Mouse (Mus musculus): ENCODE results near the gene Mag.
"Not testable (repeated sequence)": the region's sequence is repeated elsewhere in the genome, so short reads cannot be mapped to it uniquely, and the experiment has no call there.

Mag gene

GRCm38 (mm10) chr7:30914732-30915131, at the start of gene Mag:
Gene Mag (minus strand): TSS chr7:30914873.
- DNase-seq (ENCODE audit: low spot score in 2 of 2) = no peak

DNA sequence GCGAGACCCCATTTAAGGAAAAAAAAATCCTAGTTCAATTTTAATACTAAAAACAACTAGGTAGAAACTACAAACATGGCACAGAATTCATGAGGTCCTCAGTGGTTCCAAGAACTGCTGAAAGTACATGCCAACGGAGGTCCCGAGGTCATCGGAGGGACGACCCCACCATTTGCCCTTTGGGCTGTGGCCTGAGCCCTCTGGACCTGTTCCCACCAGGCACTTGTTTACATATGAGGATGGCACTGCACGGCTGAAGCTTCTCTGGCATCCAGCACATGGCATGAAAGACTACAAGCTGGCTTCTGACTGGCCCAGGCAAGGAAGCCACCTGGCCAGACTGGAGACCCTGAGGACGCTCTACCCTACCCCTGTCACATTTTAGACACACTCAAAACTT, 49.7 kb upstream of the Mag start:
- no peak for DNase-seq (ENCODE audit: low spot score in 2 of 2)

DNA sequence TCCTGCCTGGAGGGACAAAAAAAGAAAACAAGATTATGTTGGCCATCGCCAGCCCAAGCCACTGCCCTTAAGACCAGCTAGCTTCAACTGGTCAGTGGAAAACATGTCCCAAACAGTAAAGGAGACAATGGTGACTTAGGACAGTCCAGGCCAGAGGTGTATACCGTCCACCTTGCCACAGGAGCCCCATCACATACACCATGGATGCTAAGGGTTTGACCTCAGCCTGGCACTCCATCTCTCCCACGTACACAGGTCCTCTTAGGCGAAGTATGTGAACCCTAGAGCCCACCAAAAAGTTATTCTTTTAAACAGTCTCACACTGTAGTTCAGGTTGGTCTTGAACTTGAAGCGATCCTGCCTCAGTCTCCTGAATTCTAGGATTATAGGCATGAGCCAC, 48.2 kb upstream of the Mag start:
- no peak for DNase-seq (ENCODE audit: low spot score in 2 of 2)

DNA sequence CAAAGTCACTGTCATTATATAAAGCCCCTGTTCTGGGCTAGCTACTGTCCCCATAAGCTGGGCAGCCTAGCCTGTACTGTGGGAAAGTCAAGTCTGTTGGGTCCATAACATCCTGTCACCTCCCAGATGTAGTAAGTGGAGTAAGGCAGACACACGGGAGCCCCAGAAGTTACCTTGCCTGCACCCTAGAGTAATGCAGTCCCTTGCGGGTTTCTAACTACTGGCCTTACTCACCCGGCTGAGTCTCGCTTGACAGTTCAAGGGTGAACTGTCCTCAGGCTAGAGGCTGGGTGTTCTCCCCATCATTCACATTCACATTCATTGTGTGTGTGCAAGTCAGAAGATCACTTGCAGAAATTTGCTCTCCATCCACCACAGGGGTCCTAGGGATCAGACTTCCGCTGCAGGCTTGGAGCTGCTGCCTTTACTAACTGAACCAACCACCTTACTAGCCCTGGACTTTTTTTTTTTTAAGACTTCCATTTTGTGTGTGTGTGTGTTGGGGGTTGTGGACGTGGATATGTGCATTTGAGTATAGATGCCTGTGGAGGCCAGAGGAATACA, 45.2 kb upstream of the Mag start:
- DNase-seq (ENCODE audit: low spot score in 2 of 2) = no peak

DNA sequence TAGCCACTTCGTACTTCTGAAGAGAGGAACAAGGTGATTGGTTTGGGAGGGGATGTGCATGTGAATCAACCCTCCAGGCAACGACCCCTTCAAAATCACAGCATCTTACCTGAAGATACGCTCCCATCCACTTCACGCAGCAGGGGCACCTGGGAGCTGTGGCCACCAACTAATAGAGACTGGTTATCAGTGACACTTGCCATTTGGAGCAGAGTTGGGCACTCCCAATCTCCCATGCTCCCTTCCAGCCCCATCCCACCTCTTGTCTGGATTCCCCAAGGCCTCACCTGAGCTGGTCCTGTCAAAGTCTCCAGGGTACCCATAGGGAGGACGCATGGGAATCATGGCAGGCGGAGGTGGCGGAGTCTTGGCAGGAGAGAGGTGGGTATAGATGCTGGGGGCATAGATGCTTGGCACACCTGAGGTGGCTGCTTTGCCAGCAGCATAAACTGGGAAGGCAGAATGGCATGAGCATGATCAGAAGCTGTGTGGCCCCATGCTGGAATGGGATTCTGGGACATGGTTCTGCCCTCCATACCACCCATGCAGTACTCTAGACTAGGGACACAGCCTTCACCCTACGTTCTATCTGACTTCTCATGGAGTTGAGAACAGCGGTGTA, 44.3 kb upstream of the Mag start:
- DNase-seq (ENCODE audit: low spot score in 2 of 2) = no peak

GRCm38 (mm10) chr7:30958109-30958865, 43.6 kb upstream of the Mag start:
- no peak for DNase-seq (ENCODE audit: low spot score in 2 of 2)

GRCm38 (mm10) chr7:30957367-30957783, 42.7 kb upstream of the Mag start:
- DNase-seq (ENCODE audit: low spot score in 2 of 2) = peak; percentile 91

GRCm38 (mm10) chr7:30956756-30957366, 42.2 kb upstream of the Mag start, which contains the start of gene Usf2:
Gene Usf2 (minus strand): TSS chr7:30956803.
- DNase-seq (ENCODE audit: low spot score in 2 of 2) = peak; percentile 78 to 83

DNA sequence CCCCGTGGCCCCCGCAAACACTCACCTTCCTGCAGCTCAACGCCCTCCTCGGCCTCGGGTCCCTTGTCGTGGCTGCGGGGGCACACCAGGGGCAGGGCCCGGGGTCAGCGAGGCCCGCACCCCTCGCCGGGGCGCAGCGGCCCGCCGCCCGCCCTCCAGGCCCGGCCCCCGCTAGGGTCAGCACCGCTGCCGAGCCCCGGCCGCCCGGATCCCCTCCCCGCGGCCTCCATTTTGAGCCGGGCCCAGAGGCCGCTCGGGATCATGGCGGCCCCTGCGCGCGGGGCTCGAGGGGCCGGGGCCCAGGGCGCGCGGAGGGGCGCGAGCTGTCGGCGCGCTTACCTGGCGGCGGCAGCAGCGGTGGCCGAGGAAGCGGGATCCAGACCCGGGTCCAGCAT, 41.7 kb upstream of the Mag start:
- DNase-seq (ENCODE audit: low spot score in 2 of 2) = no peak

DNA sequence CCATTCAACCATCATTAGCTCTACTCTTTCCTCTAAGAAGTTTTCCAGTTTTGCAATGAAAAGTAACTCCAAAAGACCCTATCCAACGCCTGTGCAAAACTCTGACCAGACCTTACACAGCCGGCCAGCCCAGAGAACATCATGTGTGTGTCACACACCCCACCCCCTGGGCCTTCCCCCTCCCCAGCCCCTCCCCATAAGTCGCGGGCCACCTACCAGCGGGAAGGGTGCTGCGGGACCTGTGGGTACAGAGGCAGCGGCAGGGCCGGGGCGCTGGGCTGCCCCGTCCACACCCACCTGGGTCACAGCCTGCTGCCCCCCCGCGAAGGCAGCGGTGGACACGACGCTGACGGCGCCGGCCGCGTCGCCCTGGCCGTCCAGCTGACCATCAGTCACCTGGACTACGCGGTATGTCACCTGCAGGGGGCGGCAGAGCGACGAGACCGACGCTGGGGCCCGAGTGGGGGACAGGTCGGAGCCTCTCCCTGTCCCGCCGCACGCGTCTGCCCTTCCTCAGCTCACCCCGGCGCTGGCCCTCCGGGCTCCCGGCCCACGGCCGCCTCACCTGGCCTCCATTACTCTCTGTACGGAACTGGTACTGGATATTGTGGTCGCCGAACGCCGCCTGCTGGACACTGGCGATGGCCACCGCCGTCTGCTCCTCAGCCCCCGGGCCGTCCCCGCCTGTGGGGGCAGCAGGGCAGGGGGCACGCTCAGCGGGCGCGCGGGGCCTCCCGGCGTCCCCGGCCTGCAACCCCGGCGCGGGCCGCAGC, 41.1 kb upstream of the Mag start:
- DNase-seq (ENCODE audit: low spot score in 2 of 2) = peak; percentile 84 to 93

DNA sequence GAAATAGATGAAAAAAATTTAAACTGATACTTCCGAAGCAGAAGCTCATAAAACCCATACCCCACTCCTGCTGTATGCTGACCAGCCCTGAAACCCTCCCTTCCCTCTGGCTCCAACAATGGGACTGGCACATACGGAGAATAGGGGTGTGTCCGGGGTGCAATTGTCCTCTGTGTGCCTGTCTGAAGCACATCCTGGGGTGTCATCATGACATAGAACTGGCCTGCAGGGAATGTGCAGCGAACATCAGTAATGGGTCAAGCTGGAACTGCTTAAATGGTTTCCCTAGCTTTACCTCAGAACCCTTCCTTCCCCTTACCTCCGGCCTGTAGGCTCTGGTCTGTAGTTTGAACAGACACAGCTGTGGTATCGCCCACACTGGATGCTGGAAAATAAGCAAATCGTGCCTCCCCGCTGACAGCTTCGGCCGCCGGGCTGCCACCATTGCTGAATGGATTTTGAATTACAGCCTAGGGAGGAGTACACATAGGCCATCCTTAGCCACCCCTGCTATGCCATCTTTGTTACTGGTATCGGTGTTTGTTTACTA, 40.4 kb upstream of the Mag start:
- DNase-seq (ENCODE audit: low spot score in 2 of 2) = no peak

DNA sequence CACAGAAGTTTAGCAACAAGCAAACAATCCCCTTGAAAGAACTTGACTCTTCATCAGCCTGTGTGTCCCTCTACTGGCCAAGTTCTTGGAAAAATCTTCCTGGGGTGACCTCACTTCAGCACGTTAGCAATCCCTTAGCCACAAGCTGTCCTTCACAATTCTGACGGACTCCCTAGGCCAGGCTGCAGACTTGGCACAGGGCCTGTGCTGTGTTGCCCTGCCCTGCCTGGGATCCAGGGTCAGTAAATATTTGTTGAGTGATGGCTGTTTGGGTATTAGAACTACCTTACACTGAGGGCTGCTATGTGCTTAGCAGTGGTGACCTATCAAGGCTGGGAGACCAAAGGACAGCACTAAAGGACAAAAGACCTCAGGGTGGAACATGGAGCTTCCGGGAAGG, 39.4 kb upstream of the Mag start:
- DNase-seq (ENCODE audit: low spot score in 2 of 2) = no peak

GRCm38 (mm10) chr7:30953459-30953858, 38.8 kb upstream of the Mag start:
- DNase-seq (ENCODE audit: low spot score in 2 of 2) = no peak

- DNase-seq (ENCODE audit: low spot score in 2 of 2) = no peak
These were observed 38.0 kb upstream of the Mag start for GRCm38 (mm10) chr7:30952441-30953265.

GRCm38 (mm10) chr7:30949902-30950301, 35.2 kb upstream of the Mag start:
- not testable (repeated sequence) for DNase-seq (ENCODE audit: low spot score in 2 of 2)

DNA sequence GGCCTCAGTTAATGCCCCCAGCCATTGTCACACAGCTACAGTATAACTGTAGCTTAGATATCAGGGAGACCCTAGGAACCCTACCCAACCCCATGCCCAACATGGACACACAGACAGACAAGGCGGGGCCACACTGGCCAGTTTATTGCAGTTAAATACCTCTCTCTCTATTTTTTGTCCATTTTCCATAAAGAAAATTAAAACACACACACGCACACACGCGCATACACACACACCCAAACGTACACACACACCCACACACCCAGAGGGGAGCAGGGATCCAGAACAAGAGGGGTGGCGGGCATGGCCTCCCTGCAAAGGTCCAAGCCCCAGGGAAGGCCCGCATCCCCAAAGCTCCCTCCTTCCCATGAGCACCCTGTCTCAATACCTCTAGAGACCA, 31.2 kb upstream of the Mag start:
- no peak for DNase-seq (ENCODE audit: low spot score in 2 of 2)

GRCm38 (mm10) chr7:30945466-30945865, 30.8 kb upstream of the Mag start:
- not testable (repeated sequence) for DNase-seq (ENCODE audit: low spot score in 2 of 2)

DNA sequence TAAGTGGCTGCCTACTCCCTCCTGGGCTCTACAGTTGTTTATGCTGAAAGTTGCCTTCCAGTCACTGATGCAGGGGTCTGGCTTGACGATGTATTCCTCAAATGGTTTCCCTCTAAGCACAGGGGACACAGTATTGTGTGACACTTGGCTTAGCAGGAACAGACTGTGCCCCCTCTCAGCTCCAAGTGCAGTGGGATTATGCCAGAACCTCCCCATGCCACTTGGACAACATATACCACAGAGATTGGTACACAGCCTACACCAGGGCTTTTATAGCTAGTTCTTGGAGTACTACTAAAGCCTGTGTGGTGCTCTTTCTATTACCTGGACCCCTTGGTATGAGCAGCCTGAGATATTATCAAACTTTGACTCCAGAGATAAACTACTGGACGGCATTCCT, 30.0 kb upstream of the Mag start:
- DNase-seq (ENCODE audit: low spot score in 2 of 2) = not testable (repeated sequence)

DNA sequence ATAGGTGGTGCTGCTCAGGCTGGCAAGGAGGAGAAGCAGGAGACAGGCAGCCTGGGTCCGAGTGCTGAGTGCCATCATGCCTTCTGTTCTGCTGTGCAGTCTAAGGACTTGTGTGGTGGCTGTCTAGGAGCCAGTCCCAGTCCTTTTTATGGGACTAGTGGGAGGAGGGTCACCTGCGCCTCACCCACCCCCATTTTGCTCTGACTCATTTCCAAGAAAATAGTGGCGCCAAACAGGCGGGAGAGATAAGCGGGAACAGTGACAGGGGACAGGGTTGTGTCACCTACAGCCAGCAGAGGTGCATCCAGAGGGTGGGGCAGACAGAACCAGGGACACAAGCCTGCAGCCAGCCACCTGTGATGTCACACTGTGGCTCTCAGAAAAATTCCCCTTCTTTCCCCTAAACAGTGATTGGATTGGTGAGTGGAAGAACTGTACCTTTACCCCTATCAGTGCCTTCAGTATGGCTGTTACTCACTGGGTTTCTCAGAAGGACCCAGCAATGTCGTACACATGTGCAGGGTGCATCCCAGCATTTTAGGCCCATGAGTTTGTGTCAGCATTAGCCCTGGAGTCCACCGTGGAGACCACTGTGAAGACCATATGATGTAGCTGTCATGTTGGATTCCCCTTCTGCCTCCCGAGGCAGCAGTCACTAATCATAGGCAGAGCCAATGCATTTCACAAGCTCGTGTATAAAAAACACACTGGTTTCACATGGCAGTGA, 29.4 kb upstream of the Mag start, which contains the start of gene Hamp:
Gene Hamp, minus strand, starts transcription at position 124 of the 727 bp plus-strand sequence.
- DNase-seq (ENCODE audit: low spot score in 2 of 2) = no peak

- not testable (repeated sequence) for DNase-seq (ENCODE audit: low spot score in 2 of 2)
These were observed 27.7 kb upstream of the Mag start for GRCm38 (mm10) chr7:30942365-30942764.

All from urinary bladder, postnatal 4 days (tissue).